Mouse (Mus musculus): ENCODE data around the gene Brinp2. TPM values are rescaled to one million over a fixed set of nuclear protein-coding genes. Genes with fewer than 3 reads are reported as not detected.

The Brinp2 gene
- polyA plus RNA-seq, 1 experiment from 2014 or later: 0.09 TPM

GRCm38 (mm10) chr1:158355177-158356050 lies 712 bp downstream of the Brinp2 start:
- peaks cover 6% of the 10 kb centered on the region; the same call in 1 of the 2 replicates for H3K4me1 ChIP-seq (replicated peaks)
- ATAC-seq (ENCODE audit: insufficient number of reproducible peaks, insufficient read depth, low FRiP score, low TSS enrichment, low read depth): no peak
- peak overlapping the region; percentile 56 for H3K4me3 ChIP-seq (replicated peaks)
- WGBS: 12% methylated on average over 28 of the region's 28 CpGs
- peaks cover 57% of the 10 kb centered on the region for H3K27me3 ChIP-seq
- H3K9ac ChIP-seq (replicated peaks): no peak overlapping the region
- no peak overlapping the region for H3K27ac ChIP-seq
- H3K4me2 ChIP-seq: peak overlapping the region; percentile 69
- no peaks in the 10 kb centered on the region for H3K36me3 ChIP-seq
- H3K9me3 ChIP-seq: no peaks in the 10 kb centered on the region

- Histone ChIP-seq H3K4me3 (replicated peaks) (no peak overlapping the region), H3K27me3 (peaks cover 52% of the 10 kb centered on the region), H3K9ac (replicated peaks) (no peak overlapping the region), H3K9me3 (no peaks in the 10 kb centered on the region), H3K27ac (no peak overlapping the region), H3K36me3 (no peaks in the 10 kb centered on the region), H3K4me2 (no peak overlapping the region), H3K4me1 (replicated peaks) (peaks cover 6% of the 10 kb centered on the region; the same call in 1 of the 2 replicates)
- ATAC-seq (ENCODE audit: insufficient number of reproducible peaks, insufficient read depth, low FRiP score, low TSS enrichment, low read depth): no peak
- 69% methylated on average over 5 of the region's 5 CpGs for WGBS
These were observed 2.3 kb downstream of the Brinp2 start for GRCm38 (mm10) chr1:158353656-158354371.

DNA sequence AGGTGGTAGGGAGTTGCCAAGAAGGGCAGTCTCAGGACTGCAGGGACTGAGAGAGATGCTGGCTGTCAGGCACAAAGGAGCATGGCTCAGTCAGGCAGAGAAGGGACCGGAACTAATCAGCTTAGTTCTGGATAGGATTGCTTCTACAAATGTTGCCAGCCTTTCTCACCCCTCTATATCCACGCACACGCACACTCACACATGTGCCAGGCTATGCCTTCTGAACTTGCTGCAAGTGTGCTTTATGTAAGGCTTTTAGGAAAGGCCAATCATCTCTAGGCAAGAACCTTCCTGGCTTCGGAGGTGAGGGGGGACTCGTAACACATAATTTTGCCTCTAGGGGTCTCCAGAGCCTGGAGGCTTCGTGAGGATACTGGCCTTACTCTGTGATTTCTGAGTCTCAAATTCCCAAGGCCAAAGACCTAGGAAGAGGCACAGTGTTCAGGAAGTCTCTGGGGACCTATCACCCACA lies 12.8 kb downstream of the Brinp2 start:
- no peak overlapping the region for H3K4me3 ChIP-seq (replicated peaks)
- 50% methylated on average over 6 of the region's 6 CpGs for WGBS
- H3K27ac ChIP-seq: no peak overlapping the region
- H3K27me3 ChIP-seq: no peaks in the 10 kb centered on the region
- no peak overlapping the region for H3K4me2 ChIP-seq
- no peaks in the 10 kb centered on the region for H3K36me3 ChIP-seq
- no peaks in the 10 kb centered on the region for H3K4me1 ChIP-seq (replicated peaks)
- no peak for ATAC-seq (ENCODE audit: insufficient number of reproducible peaks, insufficient read depth, low FRiP score, low TSS enrichment, low read depth)
- no peaks in the 10 kb centered on the region for H3K9me3 ChIP-seq
- no peak overlapping the region for H3K9ac ChIP-seq (replicated peaks)

DNA sequence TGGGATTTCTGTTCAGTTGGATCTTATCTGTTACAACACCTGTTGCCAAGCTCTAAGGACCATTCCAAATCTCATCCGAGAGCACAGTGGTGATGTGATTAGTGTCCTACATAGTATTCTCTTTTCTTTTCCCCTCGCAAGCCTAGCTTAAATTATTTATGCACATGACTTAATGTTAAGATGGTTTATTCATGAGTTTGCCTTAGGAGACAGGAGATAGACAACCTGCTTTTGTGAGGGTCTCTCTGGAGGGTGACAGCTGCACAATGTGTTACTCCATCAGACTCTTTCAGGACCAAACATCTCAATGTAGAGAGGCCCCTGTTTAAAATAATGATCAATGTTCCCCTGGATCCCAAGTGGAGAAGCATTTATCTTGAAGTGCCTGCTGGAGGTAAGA lies 27.3 kb downstream of the Brinp2 start:
- Histone ChIP-seq H3K4me1 (replicated peaks) (no peaks in the 10 kb centered on the region), H3K27me3 (no peaks in the 10 kb centered on the region), H3K4me2 (no peak overlapping the region), H3K4me3 (replicated peaks) (no peak overlapping the region), H3K9me3 (no peaks in the 10 kb centered on the region), H3K36me3 (no peaks in the 10 kb centered on the region), H3K27ac (no peak overlapping the region), H3K9ac (replicated peaks) (no peak overlapping the region)
- 79% methylated on average over 2 of the region's 2 CpGs for WGBS
- no peak for ATAC-seq (ENCODE audit: insufficient number of reproducible peaks, insufficient read depth, low FRiP score, low TSS enrichment, low read depth)

DNA sequence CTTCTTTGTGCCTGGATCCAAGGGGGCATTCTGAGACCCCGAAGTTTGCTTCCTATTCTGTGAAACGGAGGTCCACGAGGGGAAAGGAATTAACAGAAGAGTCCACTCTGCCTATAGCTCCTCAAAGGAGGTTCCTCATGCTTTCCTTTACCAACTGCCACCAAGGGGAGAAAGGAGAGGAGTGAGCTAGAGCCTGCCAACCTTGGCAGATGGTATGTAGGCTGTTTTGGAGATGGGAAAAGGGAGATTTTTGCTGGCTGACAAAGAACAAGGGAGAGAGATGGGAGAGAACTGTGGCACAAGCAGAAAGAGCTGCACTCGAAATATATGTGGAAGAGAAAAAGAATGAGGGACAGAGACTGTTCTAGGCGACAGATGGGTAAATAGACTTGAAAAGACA lies 28.0 kb downstream of the Brinp2 start:
- H3K4me3 ChIP-seq (replicated peaks): no peak overlapping the region
- 83% methylated on average over 5 of the region's 5 CpGs for WGBS
- H3K4me1 ChIP-seq (replicated peaks): no peaks in the 10 kb centered on the region
- no peak for ATAC-seq (ENCODE audit: insufficient number of reproducible peaks, insufficient read depth, low FRiP score, low TSS enrichment, low read depth)
- H3K27ac ChIP-seq: no peak overlapping the region
- no peaks in the 10 kb centered on the region for H3K9me3 ChIP-seq
- H3K4me2 ChIP-seq: no peak overlapping the region
- H3K9ac ChIP-seq (replicated peaks): no peak overlapping the region
- no peaks in the 10 kb centered on the region for H3K27me3 ChIP-seq
- H3K36me3 ChIP-seq: no peaks in the 10 kb centered on the region

GRCm38 (mm10) chr1:158323325-158323724 lies 32.8 kb downstream of the Brinp2 start:
- Histone ChIP-seq H3K4me1 (replicated peaks) (no peaks in the 10 kb centered on the region), H3K27ac (no peak overlapping the region), H3K9ac (replicated peaks) (no peak overlapping the region), H3K4me2 (no peak overlapping the region), H3K27me3 (no peaks in the 10 kb centered on the region), H3K36me3 (no peaks in the 10 kb centered on the region), H3K4me3 (replicated peaks) (no peak overlapping the region), H3K9me3 (no peaks in the 10 kb centered on the region)
- 78% methylated on average over 6 of the region's 6 CpGs for WGBS
- ATAC-seq (ENCODE audit: insufficient number of reproducible peaks, insufficient read depth, low FRiP score, low TSS enrichment, low read depth): no peak

- Histone ChIP-seq H3K36me3 (no peaks in the 10 kb centered on the region), H3K9ac (replicated peaks) (no peak overlapping the region), H3K4me1 (replicated peaks) (no peaks in the 10 kb centered on the region), H3K9me3 (no peaks in the 10 kb centered on the region), H3K27me3 (no peaks in the 10 kb centered on the region), H3K4me2 (no peak overlapping the region), H3K27ac (no peak overlapping the region), H3K4me3 (replicated peaks) (no peak overlapping the region)
- WGBS: 70% methylated on average over 5 of the region's 5 CpGs
- ATAC-seq (ENCODE audit: insufficient number of reproducible peaks, insufficient read depth, low FRiP score, low TSS enrichment, low read depth): no peak
These were observed 45.5 kb downstream of the Brinp2 start for GRCm38 (mm10) chr1:158310426-158311156.

- no peak overlapping the region for H3K4me3 ChIP-seq (replicated peaks)
- H3K36me3 ChIP-seq: no peaks in the 10 kb centered on the region
- H3K9ac ChIP-seq (replicated peaks): no peak overlapping the region
- H3K4me2 ChIP-seq: no peak overlapping the region
- H3K27ac ChIP-seq: no peak overlapping the region
- 63% methylated on average over 7 of the region's 7 CpGs for WGBS
- no peak for ATAC-seq (ENCODE audit: insufficient number of reproducible peaks, insufficient read depth, low FRiP score, low TSS enrichment, low read depth)
- no peaks in the 10 kb centered on the region for H3K9me3 ChIP-seq
- H3K27me3 ChIP-seq: peaks cover 12% of the 10 kb centered on the region
- peaks cover 20% of the 10 kb centered on the region for H3K4me1 ChIP-seq (replicated peaks)
These were observed 59.1 kb downstream of the Brinp2 start for GRCm38 (mm10) chr1:158297042-158297441.

DNA sequence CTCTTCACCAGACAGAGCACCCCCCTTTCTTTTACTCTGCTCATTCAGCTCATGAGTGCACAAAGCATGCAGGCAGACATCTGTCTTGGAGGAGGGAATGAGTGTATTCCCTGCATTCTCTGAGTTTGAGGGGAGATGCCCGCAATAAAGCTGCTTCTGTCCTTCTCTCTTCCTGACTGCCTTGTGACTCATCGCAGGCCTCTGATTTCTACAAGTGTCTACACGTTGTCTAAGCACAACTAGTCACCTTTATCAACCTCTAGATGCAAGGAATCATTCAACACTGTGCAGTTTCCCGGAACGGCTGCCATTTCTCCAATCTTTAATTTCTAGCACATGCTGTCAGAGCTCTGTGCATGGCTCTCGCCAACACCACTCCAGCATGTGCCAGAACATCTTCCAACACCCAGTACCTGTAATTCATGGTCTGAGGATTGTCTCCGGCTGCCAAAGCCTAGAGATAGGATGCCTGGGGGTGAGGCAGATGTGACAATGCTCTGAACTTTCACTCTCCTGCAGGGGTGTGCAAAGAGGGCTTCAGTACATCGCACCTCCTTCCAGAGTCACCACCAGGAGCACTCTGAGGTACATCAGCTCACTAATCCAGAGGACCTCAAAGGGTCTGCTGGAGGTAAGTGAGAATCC lies 59.7 kb downstream of the Brinp2 start:
- Histone ChIP-seq H3K4me2 (no peak overlapping the region), H3K9me3 (no peaks in the 10 kb centered on the region), H3K9ac (replicated peaks) (no peak overlapping the region), H3K27ac (no peak overlapping the region), H3K4me3 (replicated peaks) (no peak overlapping the region), H3K36me3 (no peaks in the 10 kb centered on the region), H3K4me1 (replicated peaks) (peaks cover 20% of the 10 kb centered on the region), H3K27me3 (peaks cover 12% of the 10 kb centered on the region)
- WGBS: 76% methylated on average over 8 of the region's 8 CpGs
- ATAC-seq (ENCODE audit: insufficient number of reproducible peaks, insufficient read depth, low FRiP score, low TSS enrichment, low read depth): no peak

GRCm38 (mm10) chr1:158295270-158295669 lies 60.9 kb downstream of the Brinp2 start:
- no peaks in the 10 kb centered on the region for H3K36me3 ChIP-seq
- no peak overlapping the region for H3K27ac ChIP-seq
- H3K9ac ChIP-seq (replicated peaks): no peak overlapping the region
- no peak overlapping the region for H3K4me2 ChIP-seq
- peak; percentile 56; the same call in 1 of the 2 replicates for ATAC-seq (ENCODE audit: insufficient number of reproducible peaks, insufficient read depth, low FRiP score, low TSS enrichment, low read depth)
- peaks cover 12% of the 10 kb centered on the region for H3K27me3 ChIP-seq
- H3K9me3 ChIP-seq: no peaks in the 10 kb centered on the region
- 46% methylated on average over 16 of the region's 16 CpGs for WGBS
- H3K4me1 ChIP-seq (replicated peaks): peaks cover 18% of the 10 kb centered on the region
- H3K4me3 ChIP-seq (replicated peaks): no peak overlapping the region

Data from limb, embryonic 12.5 days (tissue).